Mouse (Mus musculus) forebrain, embryonic 12.5 days (tissue): ENCODE data around the gene Phf11d. TPM values are rescaled to one million over a fixed set of nuclear protein-coding genes. Genes with fewer than 3 reads are reported as not detected.
"Not testable (repeated sequence)": the region's sequence is repeated elsewhere in the genome, so short reads cannot be mapped to it uniquely, and the experiment has no call there.

ENCODE experiments used
- ATAC-seq: fragments of 200-750 bp; cut with Nextera tagmentation; 2 replicates; pipeline ENCODE4 v1.8.0; 2017; ENCODE audit warnings: moderate TSS enrichment; ENCODE audit not compliant: low FRiP score
- H3K27ac ChIP-seq: fragments of 300-500 bp; sonication (generic); 2 replicates; pipeline ENCODE4 v1.5.1; 2016; ENCODE audit warnings: mild to moderate bottlenecking
- H3K27me3 ChIP-seq: fragments of 300-500 bp; sonication (generic); 2 replicates; pipeline ENCODE4 v1.6.1; 2016; ENCODE audit warnings: mild to moderate bottlenecking
- H3K36me3 ChIP-seq: fragments of 300-500 bp; sonication (generic); replicated peaks from 2 replicates; pipeline ENCODE4 v1.6.1; 2016; ENCODE audit warnings: mild to moderate bottlenecking
- H3K4me1 ChIP-seq: fragments of 300-500 bp; sonication (generic); 2 replicates; pipeline ENCODE4 v1.6.1; 2016
- H3K4me2 ChIP-seq: fragments of 300-500 bp; sonication (generic); 2 replicates; pipeline ENCODE4 v1.6.1; 2016; ENCODE audit warnings: mild to moderate bottlenecking, moderate library complexity
- H3K4me3 ChIP-seq: fragments of 300-500 bp; sonication (generic); replicated peaks from 2 replicates; pipeline ENCODE4 v1.5.1; 2016; ENCODE audit warnings: mild to moderate bottlenecking
- H3K9ac ChIP-seq: fragments of 300-500 bp; sonication (generic); 2 replicates; pipeline ENCODE4 v1.6.1; 2016; ENCODE audit warnings: mild to moderate bottlenecking
- H3K9me3 ChIP-seq: fragments of 300-500 bp; sonication (generic); 2 replicates; pipeline ENCODE4 v1.6.1; 2016
- WGBS: fragments of 180-500 bp; shearing (Covaris S2); methylation state at CpG from one replicate; pipeline ENCODE4 v1.1.7; 2016; 5-methylcytosine and 5-hydroxymethylcytosine counted together
- polyA plus RNA-seq: library from polyadenylated mRNA; unstranded; fragments of >200 nt; fragmentation: Nextera tagmentation; extraction: Ambion mirVana; gene quantifications from 2 replicates; pipeline ENCODE4 v1.2.1, GENCODE M21; 2016

Gene Phf11d
- polyA plus RNA-seq = 0.19 and 0.24 TPM in 2 replicates

GRCm38 (mm10) chr14:59365244-59365644, at the start of gene Phf11d:
Gene Phf11d (minus strand): TSS chr14:59365470.
- Histone ChIP-seq H3K27ac (no peak within 1 kb of the TSS), H3K4me2 (no peak within 1 kb of the TSS), H3K27me3 (no peaks in the 10 kb centered on the region), H3K9ac (no peak within 1 kb of the TSS), H3K9me3 (no peaks in the 10 kb centered on the region), H3K4me3 (no peak within 1 kb of the TSS), H3K4me1 (no peaks in the 10 kb centered on the region), H3K36me3 (no peaks in the 10 kb centered on the region)
- ATAC-seq = no peak
- 83% methylated on average over 6 of the region's 6 CpGs for WGBS

GRCm38 (mm10) chr14:59414979-59415378, 49.7 kb upstream of the Phf11d start:
- not testable (repeated sequence) for H3K9me3 ChIP-seq, H3K27ac ChIP-seq, H3K9ac ChIP-seq, H3K4me3 ChIP-seq, H3K27me3 ChIP-seq, ATAC-seq, H3K4me2 ChIP-seq, H3K4me1 ChIP-seq, H3K36me3 ChIP-seq
- WGBS = 98% methylated on average over 2 of the region's 2 CpGs

GRCm38 (mm10) chr14:59396999-59397398, 31.7 kb upstream of the Phf11d start:
- Histone ChIP-seq H3K4me3 (no peak overlapping the region), H3K36me3 (0 out of 2 replicates have a peak, but pooled peaks cover 3% of the 10 kb centered on the region), H3K27me3 (no peaks in the 10 kb centered on the region), H3K4me1 (no peaks in the 10 kb centered on the region), H3K27ac (no peak overlapping the region), H3K4me2 (no peak overlapping the region), H3K9me3 (no peaks in the 10 kb centered on the region), H3K9ac (no peak overlapping the region)
- ATAC-seq = no peak
- 91% methylated on average over 2 of the region's 2 CpGs for WGBS

GRCm38 (mm10) chr14:59395281-59395680, 30.0 kb upstream of the Phf11d start, which contains the start of gene Phf11c:
Gene Phf11c (minus strand): TSS chr14:59395381.
- Histone ChIP-seq H3K9me3 (no peaks in the 10 kb centered on the region), H3K9ac (no peak within 1 kb of the TSS), H3K27ac (no peak within 1 kb of the TSS), H3K4me1 (no peaks in the 10 kb centered on the region), H3K27me3 (no peaks in the 10 kb centered on the region), H3K4me2 (no peak within 1 kb of the TSS), H3K4me3 (no peak within 1 kb of the TSS), H3K36me3 (no peaks in the 10 kb centered on the region)
- ATAC-seq = no peak
- WGBS = 85% methylated on average over 3 of the region's 3 CpGs

GRCm38 (mm10) chr14:59390181-59390580, 24.9 kb upstream of the Phf11d start:
- not testable (repeated sequence) for H3K4me2 ChIP-seq, H3K36me3 ChIP-seq, H3K9ac ChIP-seq, H3K27me3 ChIP-seq, ATAC-seq, H3K4me1 ChIP-seq, H3K4me3 ChIP-seq, H3K9me3 ChIP-seq, H3K27ac ChIP-seq
- WGBS = 77% methylated on average over 4 of the region's 4 CpGs

- no peaks in the 10 kb centered on the region for H3K36me3 ChIP-seq
- WGBS = 74% methylated on average over 1 of the region's 1 CpGs
- no peak overlapping the region for H3K9ac ChIP-seq
- no peaks in the 10 kb centered on the region for H3K27me3 ChIP-seq
- H3K4me1 ChIP-seq = no peaks in the 10 kb centered on the region
- H3K9me3 ChIP-seq = no peaks in the 10 kb centered on the region
- no peak overlapping the region for H3K27ac ChIP-seq
- ATAC-seq = no peak
- H3K4me2 ChIP-seq = no peak overlapping the region
- H3K4me3 ChIP-seq = no peak overlapping the region
Measured at GRCm38 (mm10) chr14:59389532-59389931, 24.3 kb upstream of the Phf11d start.

GRCm38 (mm10) chr14:59370348-59371068, 5.2 kb upstream of the Phf11d start:
- Histone ChIP-seq H3K27ac (no peak overlapping the region), H3K9ac (no peak overlapping the region), H3K9me3 (0 out of 2 replicates have a peak, but pooled peaks cover 6% of the 10 kb centered on the region), H3K4me2 (no peak overlapping the region), H3K4me1 (no peaks in the 10 kb centered on the region), H3K27me3 (no peaks in the 10 kb centered on the region), H3K36me3 (no peaks in the 10 kb centered on the region), H3K4me3 (no peak overlapping the region)
- no peak for ATAC-seq
- WGBS = 92% methylated on average over 25 of the region's 25 CpGs

- 84% methylated on average over 8 of the region's 8 CpGs for WGBS
- Histone ChIP-seq H3K27me3 (no peaks in the 10 kb centered on the region), H3K4me3 (no peak overlapping the region), H3K9ac (no peak overlapping the region), H3K9me3 (0 out of 2 replicates have a peak, but pooled peaks cover 6% of the 10 kb centered on the region), H3K36me3 (no peaks in the 10 kb centered on the region), H3K4me1 (no peaks in the 10 kb centered on the region), H3K4me2 (no peak overlapping the region), H3K27ac (no peak overlapping the region)
- ATAC-seq = no peak
Measured at GRCm38 (mm10) chr14:59366386-59367105, 1.3 kb upstream of the Phf11d start.

- not testable (repeated sequence) for H3K27ac ChIP-seq, H3K27me3 ChIP-seq, H3K9me3 ChIP-seq, H3K9ac ChIP-seq, H3K4me2 ChIP-seq, H3K4me1 ChIP-seq, ATAC-seq, H3K36me3 ChIP-seq, H3K4me3 ChIP-seq
- WGBS = 61% methylated on average over 1 of the region's 1 CpGs
Measured at GRCm38 (mm10) chr14:59341189-59341588, 24.1 kb downstream of the Phf11d start, which contains the start of gene Phf11b. Gene Phf11b (minus strand): TSS chr14:59341351.

GRCm38 (mm10) chr14:59339541-59339940, 25.7 kb downstream of the Phf11d start:
- no peak for ATAC-seq
- Histone ChIP-seq H3K27me3 (no peaks in the 10 kb centered on the region), H3K9ac (no peak overlapping the region), H3K36me3 (no peaks in the 10 kb centered on the region), H3K4me2 (no peak overlapping the region), H3K27ac (no peak overlapping the region), H3K4me3 (no peak overlapping the region), H3K4me1 (no peaks in the 10 kb centered on the region), H3K9me3 (no peaks in the 10 kb centered on the region)
- WGBS = 92% methylated on average over 1 of the region's 1 CpGs

- not testable (repeated sequence) for H3K4me2 ChIP-seq, ATAC-seq, H3K9ac ChIP-seq, H3K4me3 ChIP-seq, H3K27ac ChIP-seq, H3K4me1 ChIP-seq, H3K27me3 ChIP-seq, H3K9me3 ChIP-seq, H3K36me3 ChIP-seq
- WGBS = 88% methylated on average over 3 of the region's 3 CpGs
Measured at GRCm38 (mm10) chr14:59336056-59336455, 29.2 kb downstream of the Phf11d start.

GRCm38 (mm10) chr14:59330499-59330898, 34.8 kb downstream of the Phf11d start:
- H3K9ac ChIP-seq, H3K27ac ChIP-seq, H3K27me3 ChIP-seq, H3K4me2 ChIP-seq, H3K9me3 ChIP-seq, H3K4me3 ChIP-seq, ATAC-seq, H3K4me1 ChIP-seq, H3K36me3 ChIP-seq: not testable (repeated sequence)
- WGBS = 65% methylated on average over 3 of the region's 3 CpGs

- H3K9me3 ChIP-seq, ATAC-seq, H3K27me3 ChIP-seq, H3K9ac ChIP-seq, H3K36me3 ChIP-seq, H3K4me2 ChIP-seq, H3K4me1 ChIP-seq, H3K27ac ChIP-seq, H3K4me3 ChIP-seq: not testable (repeated sequence)
- 75% methylated on average over 6 of the region's 6 CpGs for WGBS
Measured at GRCm38 (mm10) chr14:59319970-59320369, 45.3 kb downstream of the Phf11d start.
